Mouse (Mus musculus) liver, adult 2 months (tissue): ENCODE results near the gene Hsd17b11. TPM values are rescaled to one million over a fixed set of nuclear protein-coding genes. Genes with fewer than 3 reads are reported as not detected.

Source experiments
- DNase-seq: peaks from one replicate; pipeline ENCODE4 v3.0.0-alpha.2; 2011; ENCODE audit warnings: low read depth, low spot score; ENCODE audit errors: extremely low read depth
- H3K27ac ChIP-seq: fragments of 200-500 bp; replicated peaks from 2 replicates; pipeline ENCODE4 v1.5.1; 2012; ENCODE audit warnings: low read depth, mild to moderate bottlenecking, control low read depth, inconsistent platforms, low read length; ENCODE audit not compliant: insufficient read depth
- H3K27me3 ChIP-seq: fragments of 200-500 bp; 2 replicates; pipeline ENCODE4 v1.6.1; 2012; ENCODE audit warnings: mild to moderate bottlenecking, moderate library complexity, low read length, inconsistent platforms; ENCODE audit not compliant: control insufficient read depth, insufficient read depth
- H3K36me3 ChIP-seq: fragments of 200-500 bp; 2 replicates; pipeline ENCODE4 v1.6.1; 2012; ENCODE audit warnings: low read length, inconsistent platforms; ENCODE audit not compliant: control insufficient read depth, insufficient read depth
- H3K4me1 ChIP-seq: fragments of 200-500 bp; 2 replicates; pipeline ENCODE4 v1.6.1; 2011; ENCODE audit warnings: low read length; ENCODE audit not compliant: control insufficient read depth, insufficient read depth
- H3K4me3 ChIP-seq: fragments of 200-500 bp; 2 replicates; pipeline ENCODE4 v1.5.1; 2011; ENCODE audit warnings: low read depth, mild to moderate bottlenecking, control low read depth, low read length, moderate library complexity; ENCODE audit not compliant: insufficient read depth
- H3K79me2 ChIP-seq: fragments of 200-500 bp; 2 replicates; pipeline ENCODE4 v1.6.1; 2012; ENCODE audit warnings: inconsistent platforms, mild to moderate bottlenecking, low read length, moderate library complexity; ENCODE audit not compliant: control insufficient read depth, insufficient read depth
- H3K9ac ChIP-seq: fragments of 200-500 bp; 2 replicates; pipeline ENCODE4 v1.6.1; 2012; ENCODE audit warnings: low read depth, mild to moderate bottlenecking, control low read depth, inconsistent platforms, low read length
- CTCF ChIP-seq: fragments of 200-500 bp; IDR thresholded peaks from 2 replicates; pipeline ENCODE4 v1.5.1; 2011; ENCODE audit warnings: low read depth, low read length, control low read depth
- POLR2A ChIP-seq: fragments of 200-500 bp; IDR thresholded peaks from 2 replicates; pipeline ENCODE4 v1.6.1; 2011; ENCODE audit warnings: low read length, control low read depth; ENCODE audit not compliant: insufficient read depth; ENCODE audit errors: extremely low read depth
- WGBS: fragments of 180-500 bp; shearing (Covaris S2); methylation state at CpG from one replicate; pipeline ENCODE4 v1.1.7; 2018; 5-methylcytosine and 5-hydroxymethylcytosine counted together
- polyA plus RNA-seq: library from polyadenylated mRNA; depleted of rRNA; stranded (reverse); fragments of >200 nt; gene quantifications from 2 replicates; pipeline ENCODE4 v1.2.3, GENCODE M21; 2012; rRNA removed
- total RNA-seq: library from RNA; depleted of rRNA; stranded (reverse); fragments of >200 nt; gene quantifications from 2 replicates; pipeline ENCODE4 v1.2.3, GENCODE M21; 2014; rRNA removed

The Hsd17b11 gene
- total RNA-seq (119 and 154 TPM in 2 replicates), polyA plus RNA-seq (72.7 and 78.8 TPM in 2 replicates)

- H3K27ac ChIP-seq: peak within 1 kb of the TSS; percentile 81
- under 1% methylated on average over 31 of the region's 31 CpGs for WGBS
- H3K27me3 ChIP-seq: no peaks in the 10 kb centered on the region
- H3K36me3 ChIP-seq: peaks cover 12% of the 10 kb centered on the region; the same call in 1 of the 2 replicates
- DNase-seq: peak; percentile 90
- H3K9ac ChIP-seq: peak within 1 kb of the TSS; percentile 73
- H3K4me3 ChIP-seq: peak within 1 kb of the TSS; percentile 35
- peaks cover 19% of the 10 kb centered on the region for H3K4me1 ChIP-seq
- peak; percentile 56 for TF ChIP-seq POLR2A
- TF ChIP-seq CTCF: 0 out of 2 replicates have a peak, but pooled peaks have one; percentile 1
- H3K79me2 ChIP-seq: peaks cover 27% of the 10 kb centered on the region
Observed at GRCm38 (mm10) chr5:104021597-104022378, at the start of gene Hsd17b11. TSS of gene Hsd17b11 (minus strand) at chr5:104021919.

- WGBS: 81% methylated on average over 4 of the region's 4 CpGs
- Histone ChIP-seq H3K36me3 (no peaks in the 10 kb centered on the region), H3K4me3 (no peak overlapping the region)
Observed at GRCm38 (mm10) chr5:104071048-104071447, 49.3 kb upstream of the Hsd17b11 start.

GRCm38 (mm10) chr5:104068751-104069150, 47.0 kb upstream of the Hsd17b11 start:
- WGBS: 86% methylated on average over 7 of the region's 7 CpGs
- H3K4me1 ChIP-seq: no peaks in the 10 kb centered on the region
- TF ChIP-seq CTCF: peak; percentile 65
- TF ChIP-seq POLR2A: no peak
- H3K9ac ChIP-seq: no peak overlapping the region
- H3K27ac ChIP-seq: no peak overlapping the region
- DNase-seq: no peak
- H3K79me2 ChIP-seq: no peaks in the 10 kb centered on the region
- H3K36me3 ChIP-seq: peaks cover 8% of the 10 kb centered on the region
- no peaks in the 10 kb centered on the region for H3K27me3 ChIP-seq
- no peak overlapping the region for H3K4me3 ChIP-seq

More at GRCm38 (mm10) chr5:104071048-104071447, 49.3 kb upstream of the Hsd17b11 start:
- no peak for TF ChIP-seq POLR2A
- TF ChIP-seq CTCF: no peak
- H3K27ac ChIP-seq: no peak overlapping the region
- H3K27me3 ChIP-seq: no peaks in the 10 kb centered on the region
- DNase-seq: no peak
- no peaks in the 10 kb centered on the region for H3K4me1 ChIP-seq
- no peak overlapping the region for H3K9ac ChIP-seq
- no peaks in the 10 kb centered on the region for H3K79me2 ChIP-seq

GRCm38 (mm10) chr5:104062773-104063551, 41.2 kb upstream of the Hsd17b11 start:
- no peak overlapping the region for H3K27ac ChIP-seq
- no peak overlapping the region for H3K9ac ChIP-seq
- no peak for DNase-seq
- no peaks in the 10 kb centered on the region for H3K4me1 ChIP-seq
- TF ChIP-seq CTCF (no peak), POLR2A (no peak)
- no peaks in the 10 kb centered on the region for H3K79me2 ChIP-seq
- H3K27me3 ChIP-seq: no peaks in the 10 kb centered on the region
- WGBS: 96% methylated on average over 11 of the region's 11 CpGs
- peaks cover 29% of the 10 kb centered on the region for H3K36me3 ChIP-seq
- no peak overlapping the region for H3K4me3 ChIP-seq

GRCm38 (mm10) chr5:104061936-104062772, 40.4 kb upstream of the Hsd17b11 start:
- no peak overlapping the region for H3K9ac ChIP-seq
- peaks cover 29% of the 10 kb centered on the region for H3K36me3 ChIP-seq
- no peaks in the 10 kb centered on the region for H3K79me2 ChIP-seq
- no peaks in the 10 kb centered on the region for H3K27me3 ChIP-seq
- no peak overlapping the region for H3K27ac ChIP-seq
- H3K4me3 ChIP-seq: no peak overlapping the region
- 88% methylated on average over 13 of the region's 13 CpGs for WGBS
- no peaks in the 10 kb centered on the region for H3K4me1 ChIP-seq
- TF ChIP-seq CTCF (no peak), POLR2A (no peak)
- no peak for DNase-seq
